Mouse (Mus musculus): ENCODE data around the gene Zcchc10.

DNA sequence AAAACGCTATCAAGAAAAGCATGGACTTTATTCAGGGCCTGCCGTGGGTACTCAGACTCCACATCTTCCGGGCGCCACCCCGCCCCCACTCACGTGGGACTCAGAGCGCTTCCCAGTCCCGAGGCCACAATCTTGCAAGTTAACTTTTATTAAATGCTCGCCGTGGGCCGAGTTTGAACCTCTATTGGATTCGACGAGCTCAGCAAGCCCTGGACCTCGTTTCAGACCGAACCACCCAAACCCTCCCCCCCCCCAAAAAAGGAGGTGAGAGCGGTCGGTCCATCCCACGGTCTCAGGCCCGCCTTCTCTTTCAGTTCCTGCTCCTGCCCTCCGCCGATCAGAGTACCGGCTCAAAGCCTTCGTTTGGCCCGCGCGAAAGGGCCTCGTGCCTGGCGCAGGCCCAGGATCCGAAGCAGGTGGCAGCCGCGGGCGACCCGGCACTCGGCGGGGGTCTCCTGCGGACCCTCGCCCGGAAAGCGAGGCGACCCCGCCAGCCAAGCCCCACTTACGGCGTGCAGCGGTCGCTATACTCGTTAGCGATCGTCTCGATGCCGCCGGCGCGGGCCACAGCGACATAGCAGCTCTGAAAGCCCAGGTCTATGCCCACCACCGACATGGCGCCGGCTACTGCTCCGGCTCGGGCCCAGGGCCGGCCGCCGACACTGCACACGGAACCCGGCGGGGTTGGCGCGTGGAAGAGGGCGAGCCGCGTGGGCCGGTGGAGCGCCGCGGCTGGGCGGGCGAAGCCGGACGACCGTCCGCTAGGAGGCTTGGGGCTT, 24.7 kb upstream of the Zcchc10 start:
- TF ChIP-seq POLR2A (IDR thresholded peaks at IDR 0.05; ENCODE audit: borderline replicate concordance, low read depth, low read length): no peak
- no peak for TF ChIP-seq CTCF (IDR thresholded peaks at IDR 0.05; ENCODE audit: low read depth, low read length)

Measured in bone marrow macrophage, adult 2 months (primary cell).